Mouse (Mus musculus) heart, postnatal 4 days (tissue): ENCODE measurements around the gene Tmem200c. TPM values are rescaled to one million over a fixed set of nuclear protein-coding genes. Genes with fewer than 3 reads are reported as not detected.

Experiments used
- DNase-seq: peaks from one replicate; pipeline ENCODE4 v3.0.0; 2021
- total RNA-seq, 2 experiments: library from RNA; stranded (reverse); gene quantifications; 2 replicates each; pipeline ENCODE4 v1.2.3; 2021

Tmem200c gene
- not detected for total RNA-seq

DNA sequence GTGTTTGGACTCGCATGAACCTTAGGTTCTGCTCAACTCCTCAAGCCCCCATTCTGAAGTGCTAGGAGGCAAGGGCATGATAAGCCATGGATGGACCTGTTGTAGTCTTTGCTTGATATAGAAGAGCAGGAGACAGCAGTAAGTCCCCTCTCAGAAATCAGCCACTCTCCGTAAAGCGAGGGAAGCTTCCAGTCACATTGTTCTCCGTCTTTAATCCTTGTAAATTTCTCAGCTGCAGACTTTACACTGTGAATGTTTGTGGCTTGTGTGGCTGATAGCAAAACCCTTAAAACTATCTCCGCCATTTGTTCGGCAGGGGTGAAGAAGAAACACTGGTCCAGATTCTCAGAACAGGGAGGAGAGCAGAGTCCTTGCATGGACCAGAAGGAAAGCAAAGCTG is at the start of gene Tmem200c:
TSS of gene Tmem200c (plus strand) at position 301 of the 400 bp plus-strand sequence.
- DNase-seq = no peak

DNA sequence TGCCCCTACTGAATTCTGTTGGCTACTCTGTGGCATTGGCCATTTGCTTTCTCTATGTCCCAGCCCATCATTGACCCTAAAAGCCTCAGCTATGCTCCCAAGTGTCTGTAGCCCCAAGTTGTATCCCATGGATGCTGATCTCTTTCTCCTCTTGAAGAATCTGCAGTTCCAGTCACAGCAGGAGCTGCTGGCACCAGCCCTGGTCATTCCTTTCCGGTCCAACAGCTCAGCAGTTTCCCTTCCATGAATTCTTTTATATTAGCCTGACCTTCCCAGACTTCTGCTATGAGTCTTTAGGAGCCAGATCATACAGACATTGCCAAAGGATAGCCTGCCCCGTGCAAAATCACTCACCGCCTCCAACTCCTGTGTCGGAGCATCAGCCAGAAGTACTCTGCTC is 32.7 kb upstream of the Tmem200c start:
- no peak for DNase-seq

DNA sequence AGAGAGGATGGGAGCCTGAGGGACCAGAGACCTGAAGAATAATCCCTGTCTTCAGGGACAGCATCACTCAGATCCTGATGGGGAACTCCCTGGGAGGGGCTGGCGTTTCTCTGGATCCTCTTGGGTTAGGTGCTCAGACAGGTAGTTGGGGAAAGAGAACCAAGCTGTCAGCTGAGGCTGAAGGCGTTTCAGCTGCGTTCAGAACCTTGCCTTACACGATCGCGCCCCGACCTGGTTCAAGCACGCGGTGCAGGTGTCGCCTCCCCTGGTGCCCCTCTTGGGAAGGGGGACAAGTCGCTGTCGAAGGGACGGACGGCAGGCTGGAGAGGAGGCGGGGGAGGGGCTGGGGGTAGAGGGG is 10.2 kb downstream of the Tmem200c start:
- no peak for DNase-seq

- peak; percentile 27 for DNase-seq
These were observed 10.8 kb downstream of the Tmem200c start for GRCm38 (mm10) chr17:68837013-68837858.

DNA sequence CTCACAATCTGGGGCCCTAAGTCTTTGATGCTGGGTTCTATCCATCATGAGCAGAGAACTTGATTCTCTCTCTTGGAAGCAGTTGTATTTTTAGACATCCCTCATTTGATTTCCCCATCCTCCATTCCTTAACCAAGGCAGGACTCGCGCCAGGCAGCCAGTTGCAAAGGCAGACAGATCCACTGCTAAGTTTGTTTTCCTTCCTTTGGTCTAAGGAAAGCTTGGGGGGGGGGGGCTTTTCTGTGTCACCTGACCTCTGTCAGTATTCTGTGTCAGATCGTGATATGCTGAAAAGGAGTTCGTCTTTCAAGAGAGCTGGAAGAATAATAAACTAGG is 11.4 kb downstream of the Tmem200c start:
- no peak for DNase-seq

DNA sequence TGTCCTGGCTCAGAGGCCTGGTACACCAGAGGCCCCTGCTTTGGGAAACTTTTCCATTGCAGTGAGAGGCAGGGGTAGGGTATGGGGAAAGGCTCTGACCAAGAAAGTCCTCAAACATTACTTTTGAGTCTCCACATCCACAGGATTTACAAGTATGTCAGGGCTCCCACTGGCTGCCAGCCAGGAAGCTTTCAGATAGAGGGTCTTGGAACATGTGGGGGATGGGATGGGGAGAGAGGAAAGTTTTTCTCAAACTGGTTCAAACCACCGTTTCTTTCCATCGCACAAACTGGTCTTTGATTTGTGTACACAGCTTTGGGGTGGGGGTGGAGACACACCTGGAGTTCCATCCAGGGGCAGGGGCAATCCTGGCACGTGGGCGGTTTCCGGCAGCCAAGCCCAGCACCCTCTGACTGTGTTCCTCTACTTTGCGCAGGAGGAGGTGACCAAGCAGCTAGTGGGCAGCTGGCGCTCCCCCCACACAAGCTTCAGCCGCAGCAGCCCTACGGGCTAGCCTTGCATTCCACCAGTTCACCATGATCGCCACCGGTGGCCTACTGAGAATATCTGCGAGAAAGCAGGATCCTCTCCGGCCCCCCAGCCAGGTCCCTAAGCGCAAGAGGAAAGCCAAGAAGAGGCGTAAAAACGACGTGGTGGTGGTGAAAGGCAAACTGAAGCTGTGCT is 13.6 kb downstream of the Tmem200c start:
- DNase-seq = peak; percentile 4

DNA sequence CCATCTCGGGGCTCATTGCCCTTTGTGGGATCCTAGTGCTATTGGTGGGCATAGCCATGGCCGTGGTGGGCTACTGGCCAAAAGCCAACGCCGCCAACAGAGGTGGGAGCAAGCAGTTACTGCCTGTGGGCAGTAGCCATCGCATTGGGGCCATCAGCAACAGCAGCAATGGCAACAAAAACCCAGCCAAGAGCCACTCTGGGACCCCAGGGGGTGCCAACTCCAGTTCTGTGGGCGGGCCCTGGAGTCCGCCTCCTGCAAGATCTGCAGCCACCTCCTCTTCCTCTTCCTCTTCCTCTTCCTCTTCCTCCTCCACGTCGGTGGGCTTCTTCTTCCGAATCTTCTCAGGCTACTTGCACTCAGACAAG is 14.1 kb downstream of the Tmem200c start:
- peak; percentile 5 for DNase-seq

- DNase-seq = peak; percentile 61
These were observed 14.9 kb downstream of the Tmem200c start for GRCm38 (mm10) chr17:68841097-68841891.

- DNase-seq = no peak
These were observed 15.4 kb downstream of the Tmem200c start for GRCm38 (mm10) chr17:68841892-68842252.

- DNase-seq = no peak
These were observed 19.5 kb downstream of the Tmem200c start for GRCm38 (mm10) chr17:68845931-68846330.

DNA sequence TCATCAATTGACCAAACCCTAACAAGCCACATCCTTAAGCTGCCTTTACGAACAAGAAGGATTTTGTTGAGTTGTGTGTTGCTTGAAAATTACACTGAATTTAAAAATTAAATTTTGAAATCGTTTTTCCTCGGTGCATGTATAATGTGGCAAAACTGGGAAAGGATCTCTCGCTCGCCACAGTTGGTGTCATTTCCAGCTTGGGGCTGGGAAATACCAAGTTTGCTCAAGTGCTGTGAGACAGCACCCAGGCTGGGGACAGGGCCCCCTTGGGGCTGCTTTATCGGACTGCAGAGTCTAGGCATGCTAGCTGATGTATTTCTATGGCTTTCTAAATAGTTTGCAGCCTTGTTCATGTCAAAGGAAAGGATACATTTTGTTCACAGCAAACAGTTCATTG is 22.3 kb downstream of the Tmem200c start:
- DNase-seq = no peak

DNA sequence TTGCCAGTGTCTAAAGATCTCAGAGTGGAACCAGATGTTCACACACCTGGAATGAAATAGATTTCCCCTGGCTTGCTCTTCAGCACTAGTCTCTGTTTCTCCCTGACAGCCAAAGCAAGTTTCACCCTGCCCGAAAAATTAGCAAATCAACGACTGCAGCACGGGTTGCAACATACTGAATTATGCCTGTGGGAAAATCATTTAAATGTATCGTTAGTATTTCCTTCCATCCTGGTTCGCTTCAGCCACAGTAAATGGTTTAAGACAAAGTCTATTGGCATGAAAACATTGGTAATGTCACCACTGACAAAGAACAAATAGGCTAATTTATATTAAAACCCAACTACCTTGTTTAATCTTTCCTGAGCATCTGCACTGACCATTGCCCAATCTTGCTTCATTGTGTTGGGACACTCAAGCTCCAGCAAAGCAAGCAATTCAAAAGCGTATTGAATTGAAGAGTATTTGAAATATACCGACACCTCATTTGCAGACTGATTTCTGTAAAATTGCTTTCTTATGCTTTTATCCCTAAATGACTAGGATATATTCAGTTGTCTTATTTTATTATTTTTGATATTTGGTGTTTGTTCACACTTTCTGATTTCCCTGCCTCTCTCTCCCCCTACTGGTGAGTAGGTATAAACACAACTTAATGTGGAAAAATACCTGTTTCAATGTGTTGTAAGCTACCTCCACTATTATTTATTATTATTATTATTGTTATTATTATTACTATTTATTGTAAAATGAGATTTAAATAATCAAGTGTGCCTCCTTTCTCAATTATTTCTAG is 25.9 kb downstream of the Tmem200c start:
- no peak for DNase-seq

DNA sequence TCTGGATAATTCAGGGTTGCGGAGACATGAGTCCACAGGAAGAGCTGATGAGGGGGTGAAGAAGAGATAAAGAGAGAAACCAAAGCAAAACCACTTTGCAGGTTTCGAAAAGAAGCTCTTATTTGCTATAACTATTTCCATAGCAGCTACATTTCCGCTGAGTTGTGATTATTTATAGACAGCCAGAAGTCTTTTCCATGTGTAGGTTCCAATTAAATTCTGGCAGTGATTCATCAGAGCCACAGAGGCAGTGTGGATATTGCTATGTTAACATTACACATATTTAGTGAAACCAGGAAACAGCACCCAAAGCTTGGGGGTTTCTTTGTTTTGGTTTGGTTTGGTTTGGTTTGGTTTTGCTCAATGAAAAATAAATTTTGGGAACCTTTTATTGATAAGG is 37.8 kb downstream of the Tmem200c start:
- no peak for DNase-seq

DNA sequence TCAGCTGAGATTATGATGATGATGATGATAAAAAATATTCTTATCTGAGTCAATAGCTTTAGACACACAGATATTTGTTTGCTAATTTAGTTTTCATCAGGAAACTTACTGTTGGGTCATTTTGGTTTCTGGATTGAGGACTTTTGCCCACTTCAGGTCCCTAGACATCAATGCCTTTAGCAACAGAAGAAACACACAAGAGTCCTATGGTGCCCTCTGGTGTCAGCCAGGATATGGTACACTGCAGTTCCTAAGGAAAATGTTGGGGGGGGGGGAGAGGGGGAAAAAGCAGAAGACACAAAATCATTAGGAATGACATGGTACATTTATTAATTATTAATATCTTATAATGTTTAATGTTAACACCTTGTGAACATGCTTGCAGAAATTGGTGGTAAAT is 42.0 kb downstream of the Tmem200c start:
- DNase-seq = peak; percentile 19

DNA sequence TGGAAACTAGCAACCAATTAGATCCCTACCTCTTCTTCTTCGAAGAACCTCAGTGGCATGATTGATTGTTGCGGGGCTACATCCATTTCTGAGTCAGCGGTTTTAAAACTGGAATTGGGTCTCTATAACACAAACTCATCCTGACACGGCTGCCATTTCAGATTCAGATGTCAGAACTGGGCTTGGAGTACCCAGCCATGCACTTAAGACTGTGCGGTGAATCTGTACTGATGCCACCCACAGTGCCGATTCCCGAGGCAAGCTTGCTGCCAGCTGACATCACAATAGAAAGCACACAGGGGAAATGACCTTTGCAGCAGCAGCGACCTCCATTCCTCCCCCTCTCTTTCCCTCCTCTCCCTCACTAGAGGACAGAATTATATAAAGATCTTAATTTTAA is 47.6 kb downstream of the Tmem200c start:
- DNase-seq = no peak

- DNase-seq = no peak
These were observed 48.8 kb downstream of the Tmem200c start for GRCm38 (mm10) chr17:68875251-68875650.

DNA sequence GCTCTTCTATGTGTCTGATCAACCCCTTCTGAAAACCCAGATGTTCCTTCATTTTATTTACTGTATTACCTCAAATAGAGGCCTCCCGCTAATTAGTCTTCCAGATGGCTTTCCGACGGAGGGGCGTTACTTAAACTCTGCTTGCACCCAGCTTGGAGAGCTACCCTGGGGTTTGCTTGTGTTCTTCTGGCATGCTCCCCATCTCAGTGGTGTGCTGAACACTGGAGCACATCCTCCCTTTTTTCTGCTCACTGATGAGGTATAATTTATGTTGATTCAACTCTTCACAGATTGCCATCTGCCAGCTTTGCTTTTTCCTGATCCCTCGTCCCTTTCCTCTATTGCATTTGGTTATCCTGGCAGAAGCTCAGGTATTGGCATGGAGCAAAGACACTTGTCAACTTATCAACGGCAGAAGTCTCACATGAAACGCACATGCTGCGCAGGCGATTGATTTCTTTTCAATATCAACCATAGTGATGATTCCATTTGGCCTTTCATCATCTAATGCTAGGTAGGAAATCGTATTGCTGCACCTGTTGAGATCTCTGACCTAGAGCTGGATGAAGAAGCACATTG is 49.6 kb downstream of the Tmem200c start:
- DNase-seq = no peak

GRCm38 (mm10) chr17:68881725-68882524 is 55.5 kb downstream of the Tmem200c start:
- DNase-seq = peak; percentile 40

DNA sequence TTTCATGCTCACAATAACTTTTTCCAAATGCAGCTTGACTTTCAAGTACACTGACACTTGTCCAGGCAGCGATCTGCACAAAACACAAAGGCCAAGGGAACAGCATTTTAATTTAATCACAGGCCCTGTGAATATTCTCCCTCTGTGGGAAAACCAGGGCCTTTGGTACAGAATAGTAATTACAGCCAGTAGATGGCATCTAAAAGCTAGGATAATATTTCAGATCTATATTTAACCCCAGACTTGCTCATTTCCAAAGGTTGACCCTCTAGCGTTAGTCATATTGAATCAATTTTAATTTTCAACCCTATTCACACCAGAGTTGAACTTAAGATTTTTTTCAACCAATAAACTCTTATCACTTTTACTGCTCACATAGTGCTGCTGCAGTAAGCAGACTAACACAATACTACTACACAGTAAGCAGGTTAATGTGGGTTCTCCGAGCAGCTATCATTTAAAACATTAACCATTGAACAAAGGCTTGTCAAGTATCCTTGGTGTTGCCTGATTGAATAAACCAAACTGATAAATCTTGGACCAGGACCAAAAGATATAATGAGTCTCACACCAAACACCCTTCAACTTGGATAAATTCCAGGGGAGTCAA is 57.2 kb downstream of the Tmem200c start:
- DNase-seq = no peak

GRCm38 (mm10) chr17:68890672-68891071 is 64.2 kb downstream of the Tmem200c start:
- no peak for DNase-seq
